Mouse (Mus musculus) intestine, embryonic 14.5 days (tissue): Measurements from ENCODE around the gene Dbr1. TPM values are rescaled to one million over a fixed set of nuclear protein-coding genes. Genes with fewer than 3 reads are reported as not detected.

Experiments
- ATAC-seq: fragments of 200-750 bp; cut with Nextera tagmentation; replicated peaks from 2 replicates; pipeline ENCODE4 v1.8.0; 2017; ENCODE audit warnings: low read depth, moderate number of reproducible peaks, moderate TSS enrichment, moderate library complexity; ENCODE audit not compliant: low FRiP score, low TSS enrichment
- DNase-seq: peaks from one replicate; pipeline ENCODE4 v3.0.0-alpha.2; 2018; ENCODE audit warnings: low spot score
- H3K27ac ChIP-seq: fragments of 300-500 bp; sonication (generic); 2 replicates; pipeline ENCODE4 v1.5.1; 2014; ENCODE audit warnings: low read depth, mild to moderate bottlenecking, control low read depth
- H3K27me3 ChIP-seq: fragments of 300-500 bp; sonication (generic); replicated peaks from 2 replicates; pipeline ENCODE4 v1.6.1; 2014; ENCODE audit warnings: low read length, control low read depth; ENCODE audit not compliant: control insufficient read depth, insufficient read depth
- H3K36me3 ChIP-seq: fragments of 300-500 bp; sonication (generic); 2 replicates; pipeline ENCODE4 v1.6.1; 2014; ENCODE audit warnings: low read length, control low read depth; ENCODE audit not compliant: control insufficient read depth, insufficient read depth
- H3K4me1 ChIP-seq: fragments of 300-500 bp; sonication (generic); replicated peaks from 2 replicates; pipeline ENCODE4 v1.6.1; 2014; ENCODE audit warnings: low read length, control low read depth, mixed read lengths; ENCODE audit not compliant: control insufficient read depth, insufficient read depth
- H3K4me2 ChIP-seq: fragments of 300-500 bp; sonication (generic); 2 replicates; pipeline ENCODE4 v1.6.1; 2014; ENCODE audit warnings: low read length
- H3K4me3 ChIP-seq: fragments of 300-500 bp; sonication (generic); 2 replicates; pipeline ENCODE4 v1.5.1; 2014; ENCODE audit warnings: low read depth, low read length, control low read depth, mixed read lengths
- H3K9ac ChIP-seq: fragments of 300-500 bp; sonication (generic); 2 replicates; pipeline ENCODE4 v1.6.1; 2014; ENCODE audit warnings: mild to moderate bottlenecking, low read length
- H3K9me3 ChIP-seq: fragments of 300-500 bp; sonication (generic); 2 replicates; pipeline ENCODE4 v1.6.1; 2016; ENCODE audit warnings: low read length, control low read depth; ENCODE audit not compliant: control insufficient read depth
- WGBS: fragments of 180-500 bp; shearing (Covaris S2); extraction: QIAGEN DNeasy Blood & Tissue Kit; methylation state at CpG from one replicate; pipeline ENCODE4 v1.1.7; 2014; 5-methylcytosine and 5-hydroxymethylcytosine counted together
- polyA plus RNA-seq: library from polyadenylated mRNA; unstranded; fragments of >200 nt; fragmentation: Nextera tagmentation; extraction: Ambion mirVana; gene quantifications from 2 replicates; pipeline ENCODE4 v1.2.1, GENCODE M21; 2014

The Dbr1 gene
- polyA plus RNA-seq, 1 experiment from 2014 or later: 27.8 TPM

DNA sequence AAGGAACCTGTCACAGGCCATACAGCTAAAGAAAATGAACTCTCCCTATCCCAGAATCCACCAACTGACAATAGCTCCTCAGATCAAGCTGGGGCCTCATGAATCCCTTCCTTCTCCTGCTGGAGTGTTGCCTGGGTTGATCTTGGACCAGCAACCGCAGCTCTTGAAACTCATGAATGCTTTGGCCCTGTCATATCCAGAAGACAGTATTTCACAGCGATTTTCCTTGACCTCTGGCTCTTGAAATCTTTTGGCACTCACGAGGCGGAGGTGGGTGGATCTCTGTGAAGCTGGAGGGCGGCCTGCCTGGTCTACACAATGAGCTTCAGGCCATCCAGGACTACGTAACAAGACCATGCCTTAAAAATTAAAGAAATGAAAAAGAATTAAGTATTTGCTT lies 48.5 kb downstream of the Dbr1 start:
- Histone ChIP-seq H3K36me3 (no peaks in the 10 kb centered on the region), H3K27me3 (no peaks in the 10 kb centered on the region), H3K9ac (no peak overlapping the region), H3K9me3 (no peaks in the 10 kb centered on the region), H3K4me3 (no peak overlapping the region), H3K4me2 (no peak overlapping the region), H3K4me1 (peaks cover 5% of the 10 kb centered on the region; the same call in 1 of the 2 replicates), H3K27ac (no peak overlapping the region)
- 79% methylated on average over 6 of the region's 6 CpGs for WGBS
- DNase-seq (no peak), ATAC-seq (no peak)

DNA sequence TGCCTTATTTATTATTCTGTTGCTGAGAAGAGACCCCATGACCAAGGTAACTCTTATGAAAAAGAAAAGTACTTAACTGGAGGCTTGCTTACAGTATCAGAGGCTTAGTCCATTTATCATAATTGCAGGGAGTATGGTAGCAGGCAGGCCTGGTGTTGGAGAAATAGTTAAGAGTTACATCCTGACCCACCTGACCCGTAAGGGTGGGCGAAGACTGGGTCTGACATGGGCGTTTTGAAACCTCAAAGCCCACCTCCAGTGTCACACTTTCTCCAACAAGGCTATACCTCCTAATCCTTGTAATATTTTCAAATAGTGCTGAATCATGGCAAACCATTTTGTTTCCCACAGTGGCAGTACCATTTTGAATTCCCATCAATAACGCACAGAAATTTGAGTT lies 53.0 kb downstream of the Dbr1 start:
- DNase-seq (no peak), ATAC-seq (no peak)
- 58% methylated on average over 4 of the region's 4 CpGs for WGBS
- Histone ChIP-seq H3K9me3 (no peaks in the 10 kb centered on the region), H3K27ac (peak overlapping the region; percentile 87; the same call in 1 of the 2 replicates), H3K36me3 (peaks cover 7% of the 10 kb centered on the region; the same call in 1 of the 2 replicates), H3K4me3 (no peak overlapping the region), H3K4me2 (peak overlapping the region; percentile 66), H3K9ac (no peak overlapping the region), H3K27me3 (no peaks in the 10 kb centered on the region), H3K4me1 (peaks cover 17% of the 10 kb centered on the region; the same call in 1 of the 2 replicates)

DNA sequence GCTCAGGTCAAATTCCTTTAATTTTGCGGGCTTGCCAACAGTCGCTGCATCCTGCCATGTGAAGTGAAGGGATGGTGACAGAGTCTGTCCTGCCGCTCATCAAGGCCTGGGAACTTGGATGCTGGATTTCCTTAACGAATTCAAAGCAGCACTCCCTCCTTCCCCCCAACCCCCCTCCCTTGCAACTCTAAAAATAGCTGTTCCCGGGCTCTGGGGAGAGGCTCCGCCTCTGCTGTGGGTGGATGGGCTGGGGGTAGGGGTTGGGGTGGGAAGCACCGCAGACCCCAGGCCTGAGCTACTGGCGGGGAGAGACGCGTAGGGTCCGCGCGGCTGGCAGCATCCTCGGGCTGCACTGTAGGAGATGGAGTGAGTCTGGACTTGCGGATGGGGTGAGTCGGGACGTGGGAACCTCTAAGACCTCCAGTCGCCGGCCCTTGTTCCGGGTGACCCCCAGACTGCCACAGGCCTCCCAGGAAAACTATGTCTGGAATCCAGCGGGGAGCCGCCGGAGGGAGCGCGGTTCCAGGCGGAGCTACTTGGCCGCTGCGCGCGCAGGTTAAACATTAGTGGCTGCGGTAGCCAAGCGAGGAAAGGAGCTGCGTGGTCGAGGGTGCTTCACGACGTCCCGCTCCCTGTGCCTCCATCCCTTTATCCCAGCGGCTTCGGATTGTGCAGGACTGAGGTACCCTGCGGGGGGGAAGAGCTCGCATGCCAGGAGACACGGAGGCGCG lies 53.8 kb downstream of the Dbr1 start, which contains the start of gene Dzip1l:
Gene Dzip1l (plus strand): TSS at position 216 of the 731 bp plus-strand sequence.
- DNase-seq: peak; percentile 89
- Histone ChIP-seq H3K27me3 (no peaks in the 10 kb centered on the region), H3K9me3 (no peaks in the 10 kb centered on the region), H3K9ac (peak within 1 kb of the TSS; percentile 57), H3K4me1 (peaks cover 17% of the 10 kb centered on the region; the same call in 1 of the 2 replicates), H3K4me2 (peak within 1 kb of the TSS; percentile 66), H3K27ac (peak within 1 kb of the TSS; percentile 87), H3K36me3 (peaks cover 10% of the 10 kb centered on the region; the same call in 1 of the 2 replicates), H3K4me3 (peak within 1 kb of the TSS; percentile 60)
- peak; percentile 88 for ATAC-seq
- under 1% methylated on average over 44 of the region's 44 CpGs for WGBS

DNA sequence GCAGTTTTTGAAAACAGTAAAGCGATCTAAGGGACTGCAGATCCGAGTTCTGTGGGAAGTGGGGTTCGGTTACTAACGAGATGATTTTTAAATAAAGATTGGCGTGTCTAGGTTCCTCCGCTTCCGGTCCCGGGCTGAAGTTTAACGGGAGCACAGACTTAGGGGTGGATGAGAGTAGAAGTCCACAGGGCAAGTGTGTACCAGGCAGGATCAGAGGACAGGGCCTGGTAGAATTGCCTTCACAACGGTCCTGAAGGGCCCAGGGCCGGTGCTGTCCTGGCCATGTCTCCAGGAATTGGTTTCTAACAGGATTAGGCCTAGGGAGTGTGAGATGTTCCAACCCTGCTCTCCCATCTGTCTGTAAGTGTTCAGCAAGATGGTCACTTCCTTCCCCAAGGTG lies 54.5 kb downstream of the Dbr1 start:
- Histone ChIP-seq H3K4me3 (peak overlapping the region; percentile 60), H3K27ac (peak overlapping the region; percentile 87), H3K36me3 (peaks cover 16% of the 10 kb centered on the region; the same call in 1 of the 2 replicates), H3K9me3 (no peaks in the 10 kb centered on the region), H3K27me3 (no peaks in the 10 kb centered on the region), H3K4me1 (peaks cover 17% of the 10 kb centered on the region; the same call in 1 of the 2 replicates), H3K9ac (peak overlapping the region; percentile 57), H3K4me2 (peak overlapping the region; percentile 66)
- DNase-seq (peak; percentile 65), ATAC-seq (0 out of 2 replicates have a peak, but pooled peaks have one; percentile 12)
- 1% methylated on average over 11 of the region's 11 CpGs for WGBS

DNA sequence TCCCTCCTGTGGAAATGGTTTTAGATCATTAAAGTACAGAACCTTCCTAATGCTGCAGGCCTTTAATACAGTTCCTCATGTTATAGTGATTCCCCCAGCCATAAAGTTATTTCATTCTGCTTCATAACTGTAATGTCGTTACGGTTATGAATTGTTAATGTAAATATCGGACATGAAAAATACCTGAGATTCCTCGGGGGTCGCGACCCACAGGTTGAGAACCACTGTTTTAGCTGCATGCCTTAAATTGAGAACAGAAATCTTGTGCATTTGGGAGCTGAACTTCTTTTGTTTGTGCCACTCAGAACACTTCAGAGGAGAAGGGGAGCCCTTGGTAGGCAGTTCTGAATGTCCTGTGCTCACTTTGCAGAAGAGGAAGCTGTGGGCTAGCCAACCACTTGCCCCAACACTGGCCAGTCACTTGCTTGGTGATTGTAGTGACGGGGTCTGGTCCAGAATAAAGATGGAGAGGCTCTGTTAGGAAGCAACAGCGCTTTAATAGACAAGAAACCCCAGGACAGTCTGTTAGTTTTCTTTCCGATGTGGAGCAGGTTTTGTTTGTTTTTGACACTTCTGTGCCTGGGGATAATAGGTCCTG lies 55.0 kb downstream of the Dbr1 start:
- Histone ChIP-seq H3K4me1 (peaks cover 17% of the 10 kb centered on the region; the same call in 1 of the 2 replicates), H3K27me3 (no peaks in the 10 kb centered on the region), H3K27ac (peak overlapping the region; percentile 87), H3K9ac (peak overlapping the region; percentile 57), H3K9me3 (no peaks in the 10 kb centered on the region), H3K4me2 (peak overlapping the region; percentile 66), H3K4me3 (peak overlapping the region; percentile 60), H3K36me3 (peaks cover 21% of the 10 kb centered on the region; the same call in 1 of the 2 replicates)
- WGBS: 44% methylated on average over 9 of the region's 9 CpGs
- ATAC-seq (no peak), DNase-seq (no peak)

DNA sequence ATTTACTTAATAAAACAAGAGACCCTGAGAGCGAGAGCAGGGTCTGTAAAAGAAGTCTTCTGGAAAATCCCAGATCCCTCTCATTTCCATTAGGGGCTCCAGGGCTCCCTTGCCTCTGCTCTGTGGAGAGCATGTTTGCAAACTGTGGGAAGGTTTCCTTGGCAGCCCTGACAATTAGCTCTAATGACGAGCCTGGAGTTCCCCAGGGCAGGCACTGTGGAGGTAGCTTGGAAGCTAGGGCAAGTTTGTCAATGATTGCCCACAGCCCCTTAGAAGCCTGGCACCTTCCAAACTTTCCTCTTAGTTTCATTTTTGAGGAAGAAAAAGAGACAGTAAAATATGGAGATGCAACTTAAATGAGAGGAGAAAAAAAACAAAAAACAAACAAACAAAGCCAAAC lies 56.2 kb downstream of the Dbr1 start:
- Histone ChIP-seq H3K4me3 (no peak overlapping the region), H3K36me3 (peaks cover 28% of the 10 kb centered on the region; the same call in 1 of the 2 replicates), H3K9ac (no peak overlapping the region), H3K4me2 (no peak overlapping the region), H3K27ac (no peak overlapping the region), H3K27me3 (no peaks in the 10 kb centered on the region), H3K4me1 (peaks cover 17% of the 10 kb centered on the region; the same call in 1 of the 2 replicates), H3K9me3 (no peaks in the 10 kb centered on the region)
- no peak for DNase-seq
- no peak for ATAC-seq
- 43% methylated on average over 2 of the region's 2 CpGs for WGBS

DNA sequence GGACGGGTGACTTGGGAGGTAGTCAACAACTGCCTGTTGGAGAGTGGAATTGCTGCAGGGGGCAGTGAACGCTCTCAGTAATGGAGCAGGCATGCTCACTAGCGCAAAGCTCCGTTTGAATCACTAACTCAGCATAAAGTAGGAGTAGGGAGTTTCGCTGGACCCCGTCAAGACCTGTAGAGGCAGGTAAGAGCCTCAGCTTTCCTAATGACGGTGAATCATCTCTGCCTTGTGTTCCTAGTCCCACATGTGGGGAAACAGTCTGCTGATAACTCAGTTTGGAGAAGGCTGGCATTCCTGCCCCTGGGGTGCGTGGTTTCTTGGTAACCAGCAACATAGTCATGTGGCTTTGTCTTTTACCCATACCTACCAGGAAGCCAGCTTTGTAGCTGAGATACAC lies 56.7 kb downstream of the Dbr1 start:
- Histone ChIP-seq H3K9me3 (no peaks in the 10 kb centered on the region), H3K4me2 (no peak overlapping the region), H3K9ac (no peak overlapping the region), H3K27me3 (no peaks in the 10 kb centered on the region), H3K36me3 (peaks cover 31% of the 10 kb centered on the region; the same call in 1 of the 2 replicates), H3K4me1 (peaks cover 17% of the 10 kb centered on the region; the same call in 1 of the 2 replicates), H3K4me3 (no peak overlapping the region), H3K27ac (no peak overlapping the region)
- DNase-seq (no peak), ATAC-seq (no peak)
- 62% methylated on average over 8 of the region's 8 CpGs for WGBS
